Mouse (Mus musculus): ENCODE results near the gene Mroh2a.
"Not testable (repeated sequence)": the region's sequence is repeated elsewhere in the genome, so short reads cannot be mapped to it uniquely, and the experiment has no call there.

Mroh2a gene

DNA sequence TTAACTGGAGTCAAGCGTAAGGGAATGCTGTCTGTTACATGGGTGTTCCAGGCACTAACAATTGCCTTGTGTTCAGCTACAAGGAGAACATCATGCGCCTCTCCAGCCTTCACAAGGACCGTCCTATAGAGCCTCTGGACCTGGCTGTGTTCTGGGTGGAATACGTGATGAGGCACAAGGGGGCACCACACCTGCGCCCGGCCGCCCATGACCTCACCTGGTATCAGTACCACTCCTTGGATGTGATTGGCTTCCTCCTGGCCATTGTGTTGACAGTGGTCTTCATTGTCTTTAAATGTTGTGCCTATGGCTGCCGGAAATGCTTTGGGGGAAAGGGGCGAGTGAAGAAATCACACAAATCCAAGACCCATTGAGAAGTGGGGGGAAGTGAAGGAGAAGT is 8.7 kb upstream of the Mroh2a start:
- in situ Hi-C loops (cut with MboI, MseI) = no loop called here

DNA sequence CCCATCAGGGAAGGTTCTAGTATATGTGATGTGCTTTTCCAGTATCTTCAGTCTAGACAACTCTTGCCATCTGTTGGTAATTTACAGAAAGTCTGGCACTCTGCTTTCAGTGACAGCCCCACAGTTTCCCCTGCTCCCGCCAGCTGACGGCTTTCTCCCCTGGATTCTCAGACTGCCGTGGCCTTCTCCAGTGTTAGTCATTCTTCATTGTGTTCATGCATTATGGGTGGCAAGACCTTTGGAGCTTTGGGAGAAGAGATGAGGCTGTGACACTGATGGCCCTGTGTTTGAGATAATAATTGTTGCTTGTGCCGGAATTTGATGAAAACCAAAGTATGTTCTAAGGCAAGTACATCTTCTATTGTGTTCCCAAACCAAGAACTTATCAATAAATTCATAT is 8.2 kb upstream of the Mroh2a start:
- in situ Hi-C loops (cut with MboI, MseI) = no loop called here

DNA sequence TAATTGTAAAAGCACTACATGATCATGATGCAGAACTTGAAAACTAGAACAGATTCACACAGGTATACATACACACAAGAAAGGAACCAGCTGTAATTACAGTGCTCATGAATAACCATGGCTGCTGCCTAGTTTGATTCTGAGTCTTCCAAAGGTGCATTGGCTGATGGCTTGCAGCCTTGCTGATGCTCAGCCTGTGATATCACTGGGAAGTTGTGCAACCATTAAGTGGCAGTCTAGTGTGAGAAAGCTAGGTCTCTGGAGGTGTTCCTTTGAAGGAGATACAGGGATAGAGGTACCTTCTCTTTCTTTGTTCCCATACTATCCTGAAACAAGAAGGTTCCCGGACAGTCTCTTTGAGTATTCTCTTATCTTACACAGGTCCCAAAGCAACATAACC is 7.7 kb upstream of the Mroh2a start:
- in situ Hi-C loops (cut with MboI, MseI) = no loop called here

DNA sequence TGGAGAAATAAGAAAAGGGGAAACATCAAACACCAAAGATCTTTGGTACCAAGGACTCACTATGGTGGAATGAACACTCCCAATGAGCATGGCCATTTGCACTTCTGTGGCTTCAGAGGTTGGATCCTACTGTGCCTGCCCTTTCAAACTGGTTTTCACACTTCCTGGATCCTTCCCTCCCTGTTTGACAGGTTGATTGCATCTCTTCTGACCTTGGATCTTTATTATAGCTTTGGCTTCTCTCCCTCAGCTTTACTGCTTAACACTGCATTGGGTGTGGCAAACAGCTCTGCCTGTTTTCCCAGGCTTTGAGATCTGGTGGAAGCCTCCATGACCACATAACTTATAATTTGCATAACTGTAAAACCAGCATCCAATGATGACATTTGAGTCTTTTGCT is 6.5 kb upstream of the Mroh2a start:
- in situ Hi-C loops (cut with MboI, MseI) = no loop called here

DNA sequence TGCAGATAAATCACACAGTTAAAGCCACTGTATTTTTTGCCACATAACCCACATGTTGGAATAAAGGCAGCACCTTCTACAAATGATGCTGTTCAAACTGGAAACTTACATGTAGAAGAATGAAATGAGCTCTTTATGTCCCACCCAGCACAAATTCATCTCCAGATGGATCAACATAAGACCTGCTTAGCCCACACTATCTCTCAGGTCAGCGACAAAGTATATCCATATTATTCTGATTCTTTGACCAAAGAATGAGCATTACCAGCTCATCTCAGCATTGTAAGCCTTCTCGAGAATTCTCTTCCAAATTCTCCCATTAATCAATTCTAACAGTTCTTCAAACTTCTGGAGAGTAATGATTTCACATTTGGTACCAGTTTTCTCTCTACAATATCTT is 4.6 kb upstream of the Mroh2a start:
- in situ Hi-C loops (cut with MboI, MseI) = no loop called here

DNA sequence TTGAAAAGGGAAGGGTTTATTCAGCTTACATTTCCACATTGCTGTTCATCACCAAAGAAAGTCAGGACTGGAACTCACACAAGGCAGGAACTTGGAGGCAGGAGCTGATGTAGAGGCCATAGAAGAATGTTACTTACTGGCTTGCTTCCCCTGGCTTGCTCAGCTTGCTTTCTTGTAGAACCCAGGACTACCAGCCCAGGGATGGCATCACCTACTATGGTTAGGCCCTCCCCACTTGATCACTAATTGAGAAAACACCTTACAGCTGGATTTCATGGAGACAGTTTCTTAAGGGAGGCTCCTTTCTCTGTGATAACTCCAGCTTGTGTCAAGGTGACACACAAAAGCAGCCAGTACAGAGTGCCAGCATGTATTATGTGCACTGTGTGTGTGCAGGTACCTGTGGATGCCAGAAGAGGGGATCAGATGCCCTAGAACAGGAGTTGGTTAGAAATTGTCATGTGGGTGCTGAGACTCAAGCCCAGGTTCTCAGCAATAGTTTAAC is 3.7 kb upstream of the Mroh2a start:
- in situ Hi-C loops (cut with MboI, MseI) = not testable (repeated sequence)

DNA sequence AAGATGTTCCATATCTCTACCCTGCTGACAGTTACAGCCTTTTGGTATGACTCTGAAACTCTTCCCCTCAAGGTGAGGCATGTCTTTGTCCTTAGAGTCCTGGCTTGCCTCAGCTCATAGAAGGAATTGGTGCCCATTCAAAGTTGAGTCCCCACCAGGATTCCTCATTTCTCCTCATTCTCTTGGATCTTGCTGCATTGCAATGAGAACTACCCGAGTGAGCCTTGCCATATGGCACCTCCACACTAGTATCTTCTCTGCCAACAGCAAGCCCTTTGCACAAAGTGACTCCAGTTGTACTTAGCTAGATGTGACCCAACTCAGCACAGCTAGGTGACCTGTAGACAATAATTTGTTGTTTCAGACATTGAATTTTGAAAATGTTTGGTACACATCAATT is 3.2 kb upstream of the Mroh2a start:
- in situ Hi-C loops (cut with MboI, MseI) = no loop called here

DNA sequence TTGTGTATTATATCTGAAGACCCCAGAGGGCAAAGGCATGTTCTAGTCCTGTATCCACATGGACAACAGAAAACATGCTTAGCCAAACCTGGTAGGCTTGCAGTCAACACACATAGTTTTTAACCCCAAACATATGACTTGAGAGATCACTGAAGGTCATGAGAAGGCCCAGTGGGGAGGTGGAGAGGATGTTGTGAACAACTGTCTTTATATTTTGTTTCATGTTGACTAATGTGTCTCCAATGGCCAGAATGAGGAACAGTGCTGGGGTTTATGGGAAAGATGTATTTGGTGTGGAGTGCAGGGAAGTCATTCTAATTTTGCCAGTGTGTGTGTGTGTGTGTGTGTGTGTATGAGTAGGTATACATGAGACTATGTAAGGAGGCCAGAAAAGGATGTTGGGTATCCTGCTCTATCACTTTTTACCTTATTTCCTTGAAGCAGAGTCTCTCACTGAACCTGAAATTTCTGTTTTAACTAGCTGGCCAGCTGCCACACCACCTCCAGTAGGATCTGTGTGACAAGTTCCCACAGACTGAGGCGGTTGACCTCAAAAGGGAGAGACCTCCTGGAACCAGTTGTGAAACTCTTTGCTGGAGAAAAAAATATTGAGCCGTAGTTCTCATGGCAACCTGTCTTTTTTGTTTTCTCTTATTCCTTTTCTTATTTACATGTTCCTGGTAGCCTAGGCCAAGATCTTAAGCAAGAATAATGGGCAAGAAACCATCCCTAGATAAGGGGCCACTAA is 2.6 kb upstream of the Mroh2a start:
- in situ Hi-C loops (cut with MboI, MseI) = no loop called here

DNA sequence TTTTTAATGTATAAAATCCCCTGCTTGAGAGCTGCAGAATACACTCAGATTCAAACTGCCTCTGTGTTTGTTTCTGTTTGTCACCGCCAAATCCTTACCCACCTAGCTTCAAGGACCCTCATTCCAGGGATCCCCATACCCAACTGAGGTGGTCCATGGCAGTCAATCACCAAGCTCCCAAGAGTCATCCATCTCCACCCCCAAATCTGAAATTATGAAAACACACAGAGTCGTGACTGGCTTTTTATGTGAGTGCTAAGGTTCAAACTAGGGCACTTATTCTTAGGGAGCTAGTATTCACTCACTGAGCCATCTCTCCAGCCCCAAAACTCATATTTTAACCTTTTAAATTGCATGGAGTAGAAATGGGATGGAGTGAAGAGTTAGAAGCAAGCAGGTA is 1.5 kb upstream of the Mroh2a start:
- in situ Hi-C loops (cut with MboI, MseI) = not testable (repeated sequence)

DNA sequence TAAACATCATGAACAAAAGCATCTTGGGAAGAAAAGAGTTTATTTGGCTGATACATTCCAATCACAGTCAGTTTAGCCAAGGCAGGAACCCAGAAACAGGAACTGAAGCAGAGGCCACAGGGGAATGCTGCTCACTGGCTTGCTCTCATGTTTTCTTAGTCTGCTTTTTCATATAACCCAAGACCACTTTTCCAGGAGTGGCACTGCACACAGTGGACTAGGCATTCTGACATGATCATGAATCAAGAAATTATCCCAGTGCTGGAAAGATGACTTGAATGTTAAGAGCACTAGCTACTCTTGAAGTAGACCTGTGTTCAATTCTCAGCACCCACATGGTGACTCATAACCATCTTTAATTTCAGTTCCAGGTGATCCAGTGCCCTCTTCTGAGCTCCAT is 1.0 kb upstream of the Mroh2a start:
- in situ Hi-C loops (cut with MboI, MseI) = no loop called here

DNA sequence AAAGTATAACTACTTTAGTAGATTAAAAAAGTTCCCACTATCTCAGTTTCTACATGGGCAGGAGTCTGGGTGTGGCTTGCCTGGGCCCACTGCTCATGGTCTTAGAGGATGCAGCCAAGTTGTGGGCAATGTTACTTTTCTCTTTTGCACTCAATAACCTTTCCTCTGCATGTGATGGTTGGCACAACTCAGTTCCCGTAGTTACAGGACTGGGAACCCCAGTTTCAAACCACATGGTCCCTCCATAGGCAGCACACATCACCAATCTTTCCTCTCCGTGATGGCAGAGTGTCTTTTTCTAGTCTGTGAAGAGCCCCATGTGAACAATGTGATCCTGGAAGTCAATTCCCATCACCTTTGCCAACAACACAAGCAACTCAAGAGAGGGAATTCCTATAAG is 696 bp downstream of the Mroh2a start:
- in situ Hi-C loops (cut with MboI, MseI) = no loop called here

DNA sequence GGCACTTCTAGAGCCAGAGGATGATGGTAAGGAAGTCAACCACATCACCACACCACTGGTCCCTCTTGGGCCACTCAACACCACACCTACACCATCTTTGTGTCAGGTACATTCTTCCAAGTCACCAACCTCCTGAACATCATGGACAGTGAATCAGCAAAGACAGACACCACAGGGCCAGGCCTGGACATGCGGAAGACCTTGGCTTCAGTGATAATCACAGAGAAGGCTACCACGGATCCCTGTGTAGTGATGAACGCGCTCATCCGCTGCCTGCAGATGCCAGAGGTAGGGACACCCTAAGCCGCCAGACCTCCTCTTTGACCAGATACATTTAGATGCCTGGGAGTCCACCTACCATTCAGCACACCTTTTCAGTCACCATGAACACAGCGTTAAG is 1.3 kb downstream of the Mroh2a start:
- in situ Hi-C loops (cut with MboI, MseI) = no loop called here

DNA sequence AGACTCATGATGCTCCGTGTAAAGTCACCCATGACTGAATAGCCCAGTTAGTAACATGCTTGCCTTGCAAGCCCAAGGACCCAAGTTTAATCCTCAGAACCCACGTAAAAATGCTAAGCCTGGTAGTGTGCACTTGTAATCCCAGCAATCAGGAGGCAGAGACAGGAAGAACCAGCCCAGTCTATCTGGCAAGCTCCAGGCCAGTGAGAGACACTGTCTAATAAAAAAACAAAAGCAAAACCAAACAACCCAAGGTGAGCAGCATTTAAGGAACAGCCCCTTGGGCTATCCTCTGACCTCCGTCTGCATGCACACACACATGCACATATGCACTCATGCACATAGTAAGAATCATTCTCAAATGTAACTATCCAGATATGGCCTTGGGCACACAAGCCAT is 2.8 kb downstream of the Mroh2a start:
- in situ Hi-C loops (cut with MboI, MseI) = no loop called here

DNA sequence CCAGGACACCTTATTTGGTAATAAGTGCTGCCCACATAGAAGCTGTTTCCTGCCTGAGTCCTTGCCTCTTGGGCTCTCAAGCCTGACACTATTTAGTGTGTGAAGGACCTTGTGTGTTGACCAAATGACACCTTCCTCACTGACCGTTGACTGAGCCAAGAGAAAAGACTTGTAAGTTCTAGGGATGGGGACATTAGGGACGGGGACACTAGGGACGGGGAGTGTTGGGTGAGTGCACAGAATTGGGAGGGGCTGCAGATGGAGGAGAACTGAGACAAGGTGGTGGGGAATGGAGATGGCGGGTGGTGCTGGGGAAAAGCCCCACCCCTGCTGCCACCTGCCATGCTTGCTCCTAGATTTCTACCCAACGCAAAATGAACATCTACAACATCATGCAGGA is 3.2 kb downstream of the Mroh2a start:
- in situ Hi-C loops (cut with MboI, MseI) = no loop called here

DNA sequence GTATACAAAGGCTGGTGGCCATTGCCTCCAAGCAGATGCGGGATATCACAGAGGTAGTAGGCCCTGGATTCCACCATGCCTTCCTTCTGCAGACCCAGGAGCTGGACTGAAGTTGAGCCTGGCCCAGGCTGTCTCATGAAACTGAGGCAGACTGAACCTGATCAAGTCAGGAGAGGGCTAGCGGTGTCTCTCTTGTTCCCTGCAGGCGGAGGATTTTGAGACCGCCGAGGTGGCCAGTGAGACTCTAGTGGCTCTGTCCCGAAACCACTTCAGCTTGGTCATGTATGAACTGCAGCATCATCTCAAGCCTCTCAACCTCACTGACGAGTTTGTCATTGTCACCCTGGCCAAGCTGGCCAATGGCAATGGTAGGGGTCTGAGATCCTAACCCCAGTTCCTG is 3.6 kb downstream of the Mroh2a start:
- in situ Hi-C loops (cut with MboI, MseI) = no loop called here

DNA sequence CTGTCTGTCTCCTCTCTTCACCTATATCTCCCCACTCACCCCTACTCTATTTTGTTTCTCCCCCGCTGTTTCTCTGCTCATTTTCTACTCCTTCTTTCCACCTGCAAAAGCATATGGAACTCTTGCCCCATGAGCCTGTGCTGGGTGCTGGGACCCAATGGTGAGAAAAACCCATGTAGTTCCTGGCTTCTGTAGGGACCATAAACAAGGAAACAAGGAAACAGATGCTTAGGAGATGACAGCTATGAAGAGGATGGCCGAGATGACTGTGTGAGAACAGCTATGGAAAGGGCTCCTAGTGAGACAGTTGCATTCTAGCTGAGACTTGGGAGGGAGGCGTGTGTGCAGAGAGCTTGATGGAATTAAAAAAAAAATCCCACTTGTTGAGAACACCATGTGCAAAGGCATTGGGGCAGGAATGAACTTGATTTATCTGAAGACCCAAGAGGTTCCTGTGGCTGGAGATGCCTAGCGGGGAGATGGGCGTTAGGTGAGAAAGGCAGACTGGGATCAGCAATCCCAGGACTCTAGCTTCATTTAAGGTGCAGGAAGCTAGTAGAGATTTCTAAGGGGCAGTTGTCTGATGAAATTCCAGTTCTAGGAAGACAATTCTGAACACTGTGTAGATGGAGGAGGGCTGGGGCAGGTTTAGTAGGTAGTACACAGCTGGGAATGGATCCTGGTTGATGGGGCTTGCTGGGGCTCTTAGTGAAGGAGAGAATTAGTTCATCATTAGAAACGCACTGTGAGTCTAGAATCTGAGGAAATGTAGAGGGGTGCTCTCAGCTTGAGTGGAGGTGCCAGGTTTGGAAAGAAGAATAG is 4.4 kb downstream of the Mroh2a start:
- in situ Hi-C loops (cut with MboI, MseI) = no loop called here

DNA sequence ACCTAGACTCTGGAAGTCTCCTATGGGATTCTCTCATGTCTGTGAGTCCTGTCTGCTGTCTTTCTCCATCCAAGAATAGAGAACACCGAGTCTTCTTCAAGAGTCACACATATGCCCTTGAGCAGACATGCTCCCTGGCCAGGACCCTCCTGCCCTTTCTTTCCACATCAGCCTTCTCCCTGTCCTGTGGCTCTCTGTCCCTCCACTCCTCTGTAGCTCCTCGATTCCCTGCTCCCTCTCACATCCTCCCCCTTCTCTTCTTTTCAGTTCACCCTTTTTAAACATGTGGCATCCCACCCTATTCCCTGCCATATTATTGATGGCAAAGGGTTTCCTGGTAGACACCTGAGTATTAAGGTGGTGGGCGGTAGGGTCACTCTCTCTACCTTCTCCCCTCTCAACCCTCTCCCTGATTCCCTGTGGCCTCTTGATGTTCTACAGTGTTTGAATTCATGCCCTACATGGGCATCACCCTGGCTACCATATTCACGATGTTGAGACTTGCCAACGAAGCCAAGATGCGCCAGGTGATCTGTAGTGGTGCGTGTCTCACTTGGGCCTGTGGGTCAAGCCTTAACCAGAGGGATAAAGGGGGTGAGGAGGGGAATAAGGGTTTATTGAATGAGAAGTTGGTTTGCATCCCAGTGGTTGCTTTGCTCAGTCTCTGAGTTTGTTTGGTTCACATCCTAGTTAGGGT is 5.2 kb downstream of the Mroh2a start:
- in situ Hi-C loops (cut with MboI, MseI) = no loop called here

DNA sequence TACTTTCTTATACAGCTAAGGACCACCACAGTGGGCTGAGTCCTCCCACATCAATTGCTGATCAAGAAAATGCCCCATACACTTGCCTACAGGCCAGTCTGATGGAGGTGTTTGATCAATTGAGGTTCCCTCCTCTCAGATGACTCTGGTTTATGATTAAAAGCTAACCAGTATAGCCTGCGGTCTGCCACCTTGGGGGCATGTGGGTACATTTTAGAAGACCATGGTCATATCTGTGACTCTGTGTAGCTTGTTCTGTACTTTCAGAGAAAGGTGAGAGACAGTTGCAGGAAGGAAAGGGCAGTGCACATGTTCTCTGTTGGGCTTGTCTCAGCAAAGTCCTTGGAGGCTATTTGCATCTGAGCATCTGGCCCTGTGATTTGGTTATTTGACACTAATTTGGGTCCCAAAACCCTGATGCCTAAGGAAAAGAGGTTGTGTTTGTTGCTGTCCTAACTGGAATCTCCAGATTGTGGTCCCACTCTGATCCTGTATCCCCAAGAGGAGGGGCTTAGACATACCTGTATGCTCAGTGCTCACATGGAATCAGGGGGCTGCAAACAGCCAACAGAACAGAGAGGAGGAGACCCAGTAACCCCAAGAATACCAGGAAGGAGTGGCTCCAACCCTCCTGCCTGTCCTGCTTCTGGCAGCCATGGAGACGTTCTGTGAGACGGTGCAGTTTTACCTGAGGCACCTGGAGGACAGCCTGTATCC is 6.0 kb downstream of the Mroh2a start:
- in situ Hi-C loops (cut with MboI, MseI) = no loop called here

DNA sequence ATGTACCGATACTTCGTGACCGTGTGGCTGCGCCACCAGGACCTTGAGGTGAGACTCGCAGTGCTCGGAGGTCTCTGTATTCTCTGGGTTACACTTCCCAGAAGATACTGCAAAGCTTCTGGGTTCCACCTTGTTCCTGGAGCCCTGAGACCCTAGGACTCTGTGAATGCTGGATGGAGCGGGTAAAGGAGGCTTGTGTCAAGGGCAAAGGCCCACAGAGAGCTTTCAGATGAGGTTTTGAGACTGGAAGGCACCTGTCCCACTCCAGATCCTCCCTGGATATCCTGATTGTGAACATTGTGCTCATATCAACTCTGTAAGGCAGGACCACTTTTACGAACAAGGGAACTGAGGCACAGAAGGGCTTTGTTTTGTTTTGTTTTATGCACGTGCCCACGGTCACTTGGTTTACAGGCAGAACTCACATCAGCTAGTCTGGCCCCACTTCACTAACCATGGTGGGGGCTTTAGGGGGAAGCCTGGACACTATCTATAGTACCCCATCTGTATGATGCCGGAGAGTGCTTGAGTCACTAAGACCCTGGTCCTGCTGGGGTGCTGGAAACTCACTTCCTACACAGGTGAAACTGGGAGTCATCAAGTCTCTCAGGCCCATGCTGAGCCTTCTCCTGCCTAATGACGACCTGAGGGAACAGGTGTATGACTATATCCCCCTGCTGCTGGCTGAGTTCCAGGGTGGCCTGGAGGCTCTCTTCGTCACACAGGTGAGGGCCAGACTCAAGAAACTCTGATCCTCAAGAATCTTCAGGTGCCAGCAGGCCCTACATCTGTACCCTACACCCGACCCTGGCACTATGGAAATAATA is 6.8 kb downstream of the Mroh2a start:
- in situ Hi-C loops (cut with MboI, MseI) = no loop called here

DNA sequence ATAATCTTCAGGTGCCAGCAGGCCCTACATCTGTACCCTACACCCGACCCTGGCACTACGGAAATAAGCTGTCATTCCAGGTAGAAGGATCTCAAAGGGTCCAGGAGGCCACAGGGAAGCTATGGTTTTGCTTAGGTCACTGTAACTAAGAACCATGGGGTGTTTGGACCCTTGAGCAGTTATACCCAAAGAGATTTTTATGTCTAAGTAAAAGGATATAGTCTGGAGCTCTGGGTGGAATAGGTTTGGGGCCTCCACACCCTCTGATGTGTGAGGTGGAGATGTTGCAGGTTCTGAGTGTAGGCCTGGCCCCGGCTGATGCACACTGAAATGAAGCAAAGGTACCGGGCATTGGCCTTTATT is 7.4 kb downstream of the Mroh2a start:
- in situ Hi-C loops (cut with MboI, MseI) = no loop called here

DNA sequence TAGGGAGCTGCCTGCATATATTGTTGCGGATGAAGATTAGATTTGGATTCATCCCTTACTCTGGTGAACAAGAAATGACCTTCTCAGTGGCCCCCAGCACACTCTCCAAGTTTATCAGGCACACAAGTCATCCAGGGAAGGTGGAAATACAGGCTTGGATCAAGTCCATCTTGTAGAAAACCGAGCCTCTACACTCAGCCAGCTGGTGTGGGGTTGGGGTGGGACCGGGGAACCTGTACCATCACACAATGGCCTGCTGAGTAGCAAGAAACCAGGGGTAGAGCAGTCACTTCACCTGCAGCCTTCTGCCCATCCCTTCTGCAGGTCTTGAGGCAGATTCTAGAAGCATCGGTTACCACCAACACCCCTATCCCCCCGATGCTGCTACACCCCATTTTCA is 7.9 kb downstream of the Mroh2a start:
- in situ Hi-C loops (cut with MboI, MseI) = no loop called here

Data from T-helper 17 cell (primary cell).